Mouse (Mus musculus): Measurements from ENCODE around the gene Dgkk.
"Not testable (repeated sequence)": the region's sequence is repeated elsewhere in the genome, so short reads cannot be mapped to it uniquely, and the experiment has no call there.

Gene Dgkk

DNA sequence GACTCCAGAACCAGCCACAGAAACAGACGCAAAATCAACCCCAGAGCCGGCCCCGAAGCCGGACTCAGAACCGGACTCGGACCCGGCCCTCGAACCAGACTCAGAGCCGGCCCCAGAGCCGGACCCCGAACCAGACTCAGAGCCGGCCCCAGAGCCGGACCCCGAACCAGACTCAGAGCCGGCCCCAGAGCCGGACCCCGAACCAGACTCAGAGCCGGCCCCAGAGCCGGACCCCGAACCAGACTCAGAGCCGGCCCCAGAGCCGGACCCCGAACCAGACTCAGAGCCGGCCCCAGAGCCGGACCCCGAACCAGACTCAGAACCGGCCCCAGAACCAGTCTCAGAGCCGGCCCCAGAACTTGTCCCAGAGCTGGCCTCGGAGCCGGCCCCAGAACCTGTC, at the start of gene Dgkk:
Gene Dgkk, plus strand, starts transcription at position 301 of the 400 bp plus-strand sequence.
- DNase-seq, result not testable (repeated sequence)

DNA sequence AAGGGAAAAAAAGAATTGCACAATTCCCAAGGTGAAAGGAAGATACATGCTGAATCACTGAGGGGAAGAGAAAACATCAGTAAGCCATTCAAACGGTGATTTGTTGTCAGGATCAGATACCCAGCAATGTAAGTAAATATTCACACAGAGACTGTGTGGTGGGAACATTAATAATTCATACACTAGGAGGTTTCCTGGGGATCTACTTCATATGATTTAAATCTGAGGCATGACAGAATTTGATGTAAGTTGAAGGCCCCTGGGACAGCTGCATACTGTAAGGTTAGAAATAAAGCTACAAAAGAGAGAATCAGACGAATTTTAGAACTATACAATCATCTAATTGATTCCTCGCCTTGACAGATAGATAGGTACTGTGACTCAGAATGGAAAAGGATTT, 45.1 kb upstream of the Dgkk start:
- no peak for DNase-seq

DNA sequence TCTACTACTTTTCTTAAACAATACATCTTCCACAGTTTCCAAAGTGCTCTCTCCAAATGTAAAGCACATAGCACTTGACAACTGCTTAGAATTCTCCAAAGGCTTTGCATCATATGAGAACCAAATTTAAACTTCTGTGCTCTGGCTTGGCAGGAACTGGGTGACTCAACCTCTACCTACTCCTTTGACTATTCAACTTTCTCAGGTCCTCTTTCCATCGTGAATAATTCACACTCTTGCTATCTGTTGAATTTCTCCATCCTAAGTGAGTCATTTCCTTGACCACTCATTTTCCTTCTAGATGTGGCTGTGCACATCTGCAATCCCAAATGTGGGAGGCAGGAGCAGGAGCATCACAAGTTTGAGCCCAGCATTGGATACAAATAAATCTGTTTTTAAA, 28.4 kb upstream of the Dgkk start:
- DNase-seq, result no peak

- DNase-seq, result peak; percentile 35
Measured at GRCm38 (mm10) chrX:6751549-6752047, 27.5 kb upstream of the Dgkk start.

- peak; percentile 16 for DNase-seq
Measured at GRCm38 (mm10) chrX:6777489-6778249, 1.4 kb upstream of the Dgkk start.

DNA sequence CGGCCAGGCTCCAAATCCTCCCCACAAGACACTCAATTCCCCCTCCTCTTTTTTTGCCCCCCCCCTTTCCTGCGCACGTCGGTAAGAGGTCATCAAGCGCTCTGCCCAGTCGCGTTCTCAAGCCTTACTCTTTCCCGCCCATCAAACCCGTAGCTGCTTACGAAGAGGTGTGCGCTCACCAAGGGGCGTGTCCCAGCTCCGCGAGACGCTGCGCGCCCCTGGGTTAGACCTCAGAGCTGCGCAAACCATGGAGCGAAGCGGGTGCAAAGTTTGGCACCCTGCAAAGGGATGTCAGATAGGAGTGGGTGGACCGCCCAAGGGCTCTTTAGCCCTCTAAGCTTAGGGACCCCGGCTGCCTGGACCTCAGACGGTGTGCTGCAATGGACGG, 862 bp upstream of the Dgkk start:
- DNase-seq, result peak; percentile 78

DNA sequence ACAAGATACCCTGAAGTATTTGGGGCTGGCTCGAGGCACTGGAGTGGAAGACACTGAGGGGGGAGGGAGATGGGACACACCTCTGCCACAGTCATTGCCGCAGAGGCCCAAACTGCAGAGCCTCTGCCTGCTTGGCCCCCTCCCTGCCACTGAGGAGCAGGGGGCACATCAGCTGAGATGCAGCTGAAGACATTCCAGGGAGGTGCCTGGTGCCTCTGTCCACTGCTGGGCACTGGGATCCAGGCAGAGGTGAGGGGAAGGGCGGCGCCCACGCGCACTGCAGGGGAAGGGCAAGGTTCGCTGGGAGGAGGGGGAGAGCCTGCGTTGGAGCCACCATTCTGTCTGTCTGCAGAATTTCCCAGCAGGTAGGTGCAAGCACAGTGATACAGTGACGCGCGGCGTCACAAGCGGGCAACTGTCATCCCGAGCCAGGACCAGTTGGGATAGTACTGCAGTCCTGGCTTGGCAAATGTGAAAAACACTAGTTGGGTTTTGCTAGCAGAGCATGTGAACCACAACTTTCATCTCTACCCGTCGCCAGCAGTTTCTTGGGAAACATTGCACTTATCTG, 948 bp downstream of the Dgkk start:
- peak; percentile 3 for DNase-seq

- peak; percentile 17 for DNase-seq
Measured at GRCm38 (mm10) chrX:6832553-6832952, 53.4 kb downstream of the Dgkk start.

- no peak for DNase-seq
Measured at GRCm38 (mm10) chrX:6853466-6853865, 74.4 kb downstream of the Dgkk start.

GRCm38 (mm10) chrX:6854136-6854535, 75.0 kb downstream of the Dgkk start:
- no peak for DNase-seq

DNA sequence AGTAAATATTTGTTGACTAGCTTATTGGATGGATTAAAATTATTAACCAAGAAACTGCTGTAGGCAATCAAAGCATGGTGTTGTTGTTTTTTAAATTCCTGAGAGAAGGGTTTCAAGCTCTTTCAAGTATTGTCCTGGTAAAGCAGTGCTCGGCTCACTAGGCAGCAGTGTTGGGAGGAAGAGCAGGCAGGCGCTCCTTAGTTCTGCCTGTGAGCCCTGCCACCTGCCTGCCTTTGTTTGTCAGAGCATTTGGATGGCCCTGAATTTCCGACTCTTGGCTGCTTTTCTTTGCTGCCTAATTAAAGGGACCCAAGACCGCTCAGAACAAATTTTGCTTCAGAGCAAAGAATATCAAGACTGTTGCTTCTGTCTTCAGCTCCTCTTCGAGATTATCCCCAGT, 114.8 kb downstream of the Dgkk start:
- DNase-seq, result peak; percentile 14

GRCm38 (mm10) chrX:6911047-6911446, 131.9 kb downstream of the Dgkk start:
- DNase-seq, result no peak

- DNase-seq, result peak; percentile 0
Measured at GRCm38 (mm10) chrX:6922165-6922564, 143.1 kb downstream of the Dgkk start.

DNA sequence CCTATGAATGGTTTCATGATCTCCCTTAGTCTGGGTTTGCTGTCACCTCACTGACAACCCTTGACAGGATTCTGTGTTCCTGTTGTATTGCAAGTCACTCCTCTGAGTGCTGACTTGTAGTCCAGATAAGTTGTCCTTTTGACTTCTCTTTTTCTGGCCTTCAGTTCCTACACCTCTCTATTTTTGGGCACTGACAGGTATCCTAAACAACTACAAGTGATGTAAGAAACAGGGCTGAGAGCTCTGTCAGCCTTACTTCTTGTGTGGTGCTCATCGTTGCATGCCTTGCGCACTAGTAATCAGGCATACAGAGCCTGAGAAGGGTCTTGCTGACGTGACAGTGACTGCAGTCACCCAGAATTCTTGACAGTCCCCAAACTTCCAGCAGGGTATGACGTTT, 147.1 kb downstream of the Dgkk start:
- DNase-seq, result no peak

GRCm38 (mm10) chrX:6968598-6968997, 189.5 kb downstream of the Dgkk start:
- DNase-seq, result no peak

DNA sequence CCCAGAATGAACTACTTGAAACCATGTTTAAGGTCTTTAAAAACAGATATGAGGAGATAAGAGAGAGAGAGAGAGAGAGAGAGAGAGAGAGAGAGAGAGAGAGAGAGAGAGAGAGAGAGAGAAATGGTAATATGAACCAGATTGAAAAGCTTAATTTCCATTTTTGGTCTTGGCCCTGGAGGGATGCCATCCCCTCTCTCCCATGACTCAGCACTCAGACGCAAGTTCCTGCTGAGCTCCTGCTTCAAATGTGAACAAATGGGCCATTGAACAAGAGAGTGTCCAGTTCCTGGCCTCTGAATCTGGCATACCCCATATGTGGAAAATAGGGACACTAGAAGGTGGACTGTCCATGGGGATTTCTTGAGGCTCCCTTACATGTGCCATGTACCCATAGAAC, 192.8 kb downstream of the Dgkk start:
- no peak for DNase-seq

DNA sequence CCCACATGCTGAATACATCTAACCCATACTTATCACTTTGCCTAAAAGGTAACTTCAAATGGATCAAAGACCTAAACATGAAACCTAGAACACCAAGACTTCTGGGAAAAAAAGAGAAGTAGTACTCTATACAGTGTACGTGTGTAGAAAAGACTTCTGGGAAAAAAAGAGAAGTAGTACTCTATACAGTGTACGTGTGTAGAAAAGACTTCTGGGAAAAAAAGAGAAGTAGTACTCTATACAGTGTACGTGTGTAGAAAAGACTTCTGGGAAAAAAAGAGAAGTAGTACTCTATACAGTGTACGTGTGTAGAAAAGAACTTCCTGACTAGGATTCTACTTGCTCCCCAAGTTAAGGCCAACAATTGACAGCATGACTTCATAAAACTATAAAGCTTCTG, 204.8 kb downstream of the Dgkk start:
- not testable (repeated sequence) for DNase-seq
